Mouse (Mus musculus): Measurements from ENCODE around the gene Chm. TPM values are rescaled to one million over a fixed set of nuclear protein-coding genes. Genes with fewer than 3 reads are reported as not detected.

Chm gene
- polyA plus RNA-seq, 1 experiment from 2014 or later = 14.8 TPM

MicroRNA genes within 50 kb of the gene (microRNA counts, 519-probe panel; counts per million panel counts)
- microRNA mmu-miR-361 = 342 counts per million, percentile 67 among the panel's probes with 10 or more counts

Small RNA genes lying within 50 kb of the gene (microRNA-seq; reads per million reads assigned to microRNA genes)
- 2,601 reads per million, percentile 85 among the genes with 10 or more reads in this experiment for gene Mir361

Other genes starting within 250 kb of the Chm start
- gene Dach2, start 112.0 kb upstream of the Chm start, polyA plus RNA-seq (2016; fragmentation: Nextera tagmentation; extraction: Ambion mirVana) = 8.2 and 8.6 TPM in 2 replicates